Mouse (Mus musculus) heart, adult 2 months (tissue): ENCODE measurements at regions not wholly inside any gene's neighbourhood (a gene's known extent, or its start where the extent isn't known, plus 50 kb on each side); places are given as distances from the start of the nearest gene placed in this dataset.
A peak's percentile ranks its signal among the peaks of the same experiment; 100 is the strongest.

ENCODE experiments used
- DNase-seq, 2 experiments: peaks; one replicate each; pipeline ENCODE4 v3.0.0; 2021
- H3K27ac ChIP-seq: fragments of 200-600 bp; 2 replicates; pipeline ENCODE4 v1.8.1; 2022
- H3K27me3 ChIP-seq: fragments of 200-500 bp; 2 replicates; pipeline ENCODE4 v1.6.1; 2012; ENCODE audit warnings: mild to moderate bottlenecking, low read length, inconsistent platforms, mixed read lengths; ENCODE audit not compliant: control insufficient read depth, insufficient read depth
- H3K36me3 ChIP-seq: fragments of 200-500 bp; 2 replicates; pipeline ENCODE4 v1.6.1; 2012; ENCODE audit warnings: low read length, inconsistent platforms; ENCODE audit not compliant: control insufficient read depth, insufficient read depth
- H3K4me1 ChIP-seq: fragments of 200-500 bp; 2 replicates; pipeline ENCODE4 v1.6.1; 2011; ENCODE audit warnings: low read length; ENCODE audit not compliant: control insufficient read depth, insufficient read depth
- H3K4me3 ChIP-seq: fragments of 200-600 bp; 2 replicates; pipeline ENCODE4 v1.8.1; 2022
- H3K79me2 ChIP-seq: fragments of 200-500 bp; replicated peaks from 2 replicates; pipeline ENCODE4 v1.6.1; 2012; ENCODE audit warnings: mild to moderate bottlenecking, inconsistent platforms, low read length, moderate library complexity, mixed read lengths; ENCODE audit not compliant: control insufficient read depth, insufficient read depth
- H3K9ac ChIP-seq: fragments of 200-500 bp; 2 replicates; pipeline ENCODE4 v1.6.1; 2012; ENCODE audit warnings: low read depth, mild to moderate bottlenecking, control low read depth, inconsistent platforms, low read length, mixed read lengths
- CTCF ChIP-seq: fragments of 200-600 bp; IDR thresholded peaks from 2 replicates; pipeline ENCODE4 v1.8.1; 2022; ENCODE audit warnings: antibody characterized with exemption, mild to moderate bottlenecking, moderate library complexity
- EP300 ChIP-seq: fragments of 200-500 bp; IDR thresholded peaks from 2 replicates; pipeline ENCODE4 v1.6.1; 2011; ENCODE audit warnings: low read depth, low read length, control low read depth; ENCODE audit not compliant: insufficient read depth
- POLR2A ChIP-seq: fragments of 200-500 bp; IDR thresholded peaks from 2 replicates; pipeline ENCODE4 v1.6.1; 2011; ENCODE audit warnings: mild to moderate bottlenecking, low read depth, low read length, control low read depth; ENCODE audit not compliant: insufficient read depth
- WGBS: fragments of 180-500 bp; shearing (Covaris S2); methylation state at CpG from one replicate; pipeline ENCODE4 v1.1.7; 2018; 5-methylcytosine and 5-hydroxymethylcytosine counted together
- intact Hi-C: fragments of 180-260 bp; cut with DNase I; formaldehyde crosslinking; loops from one replicate; pipeline ENCODE4 v1.15.1; 2025

DNA sequence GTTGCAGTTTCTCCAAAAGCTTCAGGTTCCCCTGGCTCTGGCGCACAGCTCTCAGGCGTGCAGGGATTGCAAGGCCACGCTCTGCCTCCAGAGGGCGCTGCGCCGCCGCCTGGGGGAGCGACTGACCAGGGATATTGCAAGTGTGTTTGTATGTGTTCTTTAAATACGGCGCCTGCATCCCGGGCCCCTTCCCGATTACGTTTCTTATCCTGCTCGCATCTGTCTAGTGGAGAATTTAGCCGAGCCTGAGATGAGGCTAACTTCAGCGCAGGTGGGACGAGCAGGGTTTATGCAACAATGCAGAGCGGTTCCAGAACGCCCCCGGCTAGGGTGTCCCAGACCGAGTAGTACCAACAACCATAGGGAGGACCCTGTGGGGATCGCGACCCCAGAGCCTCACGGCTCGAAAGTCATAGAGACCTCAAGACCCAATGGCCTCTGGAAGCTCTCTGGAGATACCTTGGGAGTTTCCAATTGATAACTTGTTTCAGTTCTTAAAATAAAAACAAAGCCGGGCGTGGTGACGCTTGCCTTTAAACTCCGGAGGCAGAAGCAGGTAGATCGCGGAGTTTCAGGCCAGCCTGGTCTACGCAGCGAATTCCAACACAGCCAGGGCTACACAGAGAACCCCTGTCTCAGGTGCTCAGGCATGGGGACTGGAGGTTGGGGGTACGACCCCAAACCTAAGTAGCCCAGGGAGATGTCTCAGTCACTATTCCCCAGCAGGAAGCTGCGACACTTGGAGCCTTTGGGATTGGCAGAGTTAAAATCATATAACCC lies 87.8 kb upstream of the Sertad2 start:
- Histone ChIP-seq H3K79me2 (no peaks in the 10 kb centered on the region), H3K4me3 (peak overlapping the region; percentile 75), H3K27ac (peak overlapping the region; percentile 36; the same call in 1 of the 2 replicates), H3K36me3 (no peaks in the 10 kb centered on the region), H3K9ac (peak overlapping the region; percentile 69), H3K4me1 (peaks cover 2% of the 10 kb centered on the region; the same call in 1 of the 2 replicates), H3K27me3 (no peaks in the 10 kb centered on the region)
- DNase-seq = peak; percentile 83 to 92
- intact Hi-C loops = loop anchor here (1.0 to 5.0 kb wide), 5 partner anchors 77 to 288 kb away; no protein-coding TSS in a partner anchor
- TF ChIP-seq POLR2A (no peak), EP300 (peak; percentile 66; the same call in 1 of the 2 replicates), CTCF (peak; percentile 99; the same call in 1 of the 2 replicates)
- WGBS = under 1% methylated on average over 35 of the region's 35 CpGs

- no peak for DNase-seq
- intact Hi-C loops = loop anchor here (1.0 to 5.0 kb wide), 5 partner anchors 76 to 287 kb away; no protein-coding TSS in a partner anchor
- H3K79me2 ChIP-seq = no peaks in the 10 kb centered on the region
- 6% methylated on average over 19 of the region's 19 CpGs for WGBS
- peaks cover 2% of the 10 kb centered on the region; the same call in 1 of the 2 replicates for H3K4me1 ChIP-seq
- H3K4me3 ChIP-seq = peak overlapping the region; percentile 75
- H3K27me3 ChIP-seq = no peaks in the 10 kb centered on the region
- H3K36me3 ChIP-seq = no peaks in the 10 kb centered on the region
- no peak overlapping the region; the same call in 1 of the 2 replicates for H3K9ac ChIP-seq
- no peak overlapping the region for H3K27ac ChIP-seq
- TF ChIP-seq CTCF (no peak), EP300 (no peak), POLR2A (no peak)
These were observed 87.0 kb upstream of the Sertad2 start for GRCm38 (mm10) chr11:20455865-20456648.

DNA sequence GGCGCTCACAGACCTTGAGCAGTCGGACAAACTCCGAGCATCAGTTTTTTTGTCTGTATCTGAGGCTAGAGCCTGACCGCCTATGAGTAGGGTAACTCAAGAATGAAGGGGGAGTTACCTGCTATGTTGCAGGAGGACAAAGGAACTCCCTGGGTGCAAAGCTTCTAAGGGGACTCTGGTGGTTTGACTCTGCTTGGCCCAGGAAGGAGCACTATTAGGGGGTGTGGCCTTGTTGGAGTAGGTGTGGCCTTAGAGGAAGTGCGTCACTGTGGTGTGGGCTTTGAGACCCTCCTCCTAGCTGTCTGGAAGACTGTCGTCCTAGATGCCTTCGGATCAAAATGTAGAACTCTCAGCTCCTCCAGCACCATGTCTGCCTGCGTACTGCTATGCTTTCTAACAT lies 83.9 kb upstream of the Sertad2 start:
- H3K79me2 ChIP-seq = no peaks in the 10 kb centered on the region
- intact Hi-C loops = loop anchor here (5.0 kb wide), 2 partner anchors 73 to 133 kb away; no protein-coding TSS in a partner anchor
- no peak for TF ChIP-seq POLR2A
- no peak for TF ChIP-seq EP300
- TF ChIP-seq CTCF = no peak
- no peak for DNase-seq
- no peaks in the 10 kb centered on the region for H3K36me3 ChIP-seq
- no peaks in the 10 kb centered on the region for H3K27me3 ChIP-seq
- WGBS = 91% methylated on average over 8 of the region's 8 CpGs
- H3K9ac ChIP-seq = no peak overlapping the region
- H3K4me1 ChIP-seq = peaks cover 2% of the 10 kb centered on the region; the same call in 1 of the 2 replicates
- no peak overlapping the region for H3K4me3 ChIP-seq
- no peak overlapping the region for H3K27ac ChIP-seq

- no peak overlapping the region for H3K9ac ChIP-seq
These were observed 82.5 kb upstream of the Sertad2 start for GRCm38 (mm10) chr11:20460501-20460921.

DNA sequence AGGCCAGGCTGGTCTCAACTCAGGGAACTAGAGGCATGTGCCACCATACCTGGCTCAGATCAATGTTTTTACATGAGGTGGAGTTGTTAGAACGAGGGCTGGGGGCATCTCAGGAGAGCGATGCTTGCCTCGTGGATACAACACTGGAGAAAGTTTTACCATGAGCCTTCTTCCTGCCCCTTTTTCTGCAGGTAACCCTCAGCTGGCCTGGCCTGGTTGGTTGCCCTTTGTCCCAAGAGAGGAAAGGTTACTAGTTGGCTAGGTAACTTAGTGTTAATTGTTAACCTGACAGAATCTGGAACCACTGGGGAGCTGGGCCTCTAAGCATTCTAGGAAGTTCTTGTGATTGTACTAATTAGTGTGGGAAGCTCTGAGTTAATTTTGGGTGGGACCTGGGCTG lies 81.0 kb upstream of the Sertad2 start:
- H3K4me1 ChIP-seq = no peaks in the 10 kb centered on the region
- H3K9ac ChIP-seq = no peak overlapping the region
- no peak overlapping the region for H3K27ac ChIP-seq
- H3K27me3 ChIP-seq = no peaks in the 10 kb centered on the region
- H3K79me2 ChIP-seq = no peaks in the 10 kb centered on the region
- H3K36me3 ChIP-seq = no peaks in the 10 kb centered on the region
- no peak overlapping the region for H3K4me3 ChIP-seq
- WGBS = 92% methylated on average over 3 of the region's 3 CpGs
- intact Hi-C loops = no loop called here
- TF ChIP-seq EP300 (no peak), CTCF (no peak), POLR2A (no peak)
- DNase-seq = no peak

More at GRCm38 (mm10) chr11:20460501-20460921, 82.5 kb upstream of the Sertad2 start:
- WGBS = 31% methylated on average over 7 of the region's 7 CpGs
- Histone ChIP-seq H3K4me3 (no peak overlapping the region), H3K27ac (no peak overlapping the region), H3K36me3 (no peaks in the 10 kb centered on the region), H3K27me3 (no peaks in the 10 kb centered on the region), H3K79me2 (no peaks in the 10 kb centered on the region), H3K4me1 (peaks cover 2% of the 10 kb centered on the region; the same call in 1 of the 2 replicates)
- DNase-seq = no peak
- TF ChIP-seq EP300 (no peak), POLR2A (no peak), CTCF (no peak)
- intact Hi-C loops = no loop called here
